Mouse (Mus musculus) T-helper 1 cell (primary cell): ENCODE measurements around the gene Tapbpl.

Experiments
- in situ Hi-C: fragments of 300-600 bp; cut with MboI, MseI; formaldehyde crosslinking; loops from one replicate; pipeline ENCODE4 v1.15.1; 2025; ENCODE audit warnings: high pct_unique_total_duplicates

The Tapbpl gene

GRCm38 (mm10) chr6:125240617-125241016, 9.0 kb upstream of the Tapbpl start:
- in situ Hi-C loops = no loop called here

- in situ Hi-C loops = no loop called here
Observed at GRCm38 (mm10) chr6:125239547-125239946, 7.9 kb upstream of the Tapbpl start.

- in situ Hi-C loops = no loop called here
Observed at GRCm38 (mm10) chr6:125238396-125238795, 6.7 kb upstream of the Tapbpl start.

GRCm38 (mm10) chr6:125237421-125237820, 5.8 kb upstream of the Tapbpl start:
- in situ Hi-C loops = no loop called here

- in situ Hi-C loops = no loop called here
Observed at GRCm38 (mm10) chr6:125236782-125237181, 5.1 kb upstream of the Tapbpl start, which contains the start of gene Cd27. TSS of gene Cd27 (minus strand) at chr6:125237010.

GRCm38 (mm10) chr6:125236341-125236740, 4.7 kb upstream of the Tapbpl start:
- in situ Hi-C loops = no loop called here

GRCm38 (mm10) chr6:125234520-125234828, 2.8 kb upstream of the Tapbpl start:
- in situ Hi-C loops = no loop called here

GRCm38 (mm10) chr6:125233816-125234519, 2.3 kb upstream of the Tapbpl start:
- in situ Hi-C loops = no loop called here

- in situ Hi-C loops = no loop called here
Observed at GRCm38 (mm10) chr6:125232516-125232915, 856 bp upstream of the Tapbpl start.

GRCm38 (mm10) chr6:125232045-125232437, 381 bp upstream of the Tapbpl start:
- in situ Hi-C loops = no loop called here

- in situ Hi-C loops = no loop called here
Observed at GRCm38 (mm10) chr6:125230571-125230970, 1.1 kb downstream of the Tapbpl start.

- in situ Hi-C loops = loop anchor here (5.0 to 10.0 kb wide), 3 partner anchors 38 to 78 kb away; partner anchors contain the start of gene Iffo1
Observed at GRCm38 (mm10) chr6:125225518-125226115, 6.0 kb downstream of the Tapbpl start.

GRCm38 (mm10) chr6:125222577-125222976, 9.1 kb downstream of the Tapbpl start:
- in situ Hi-C loops = loop anchor here (10.0 kb wide), 1 partner anchor 52 kb away; no protein-coding TSS in a partner anchor

- in situ Hi-C loops = loop anchor here (10.0 kb wide), 1 partner anchor 53 kb away; no protein-coding TSS in a partner anchor
Observed at GRCm38 (mm10) chr6:125222146-125222545, 9.5 kb downstream of the Tapbpl start.

- in situ Hi-C loops = loop anchor here (10.0 kb wide), 1 partner anchor 54 kb away; no protein-coding TSS in a partner anchor
Observed at GRCm38 (mm10) chr6:125221115-125221745, 10.4 kb downstream of the Tapbpl start.

GRCm38 (mm10) chr6:125218963-125219362, 12.7 kb downstream of the Tapbpl start:
- in situ Hi-C loops = no loop called here

GRCm38 (mm10) chr6:125217899-125218298, 13.8 kb downstream of the Tapbpl start:
- in situ Hi-C loops = no loop called here

- in situ Hi-C loops = no loop called here
Observed at GRCm38 (mm10) chr6:125216898-125217297, 14.8 kb downstream of the Tapbpl start.

GRCm38 (mm10) chr6:125215148-125215954, 16.3 kb downstream of the Tapbpl start, which contains the start of gene Vamp1:
TSS of gene Vamp1 (plus strand) at chr6:125215551.
- in situ Hi-C loops = no loop called here

GRCm38 (mm10) chr6:125213715-125214114, 17.9 kb downstream of the Tapbpl start:
- in situ Hi-C loops = no loop called here

- in situ Hi-C loops = no loop called here
Observed at GRCm38 (mm10) chr6:125213129-125213528, 18.5 kb downstream of the Tapbpl start.

GRCm38 (mm10) chr6:125212621-125213020, 19.0 kb downstream of the Tapbpl start:
- in situ Hi-C loops = no loop called here
